Mouse (Mus musculus) lung, postnatal 0 days (tissue): ENCODE results near the gene Ranbp1. TPM values are rescaled to one million over a fixed set of nuclear protein-coding genes. Genes with fewer than 3 reads are reported as not detected.

Experiments
- ATAC-seq: fragments of 200-750 bp; cut with Nextera tagmentation; 2 replicates; pipeline ENCODE4 v1.8.0; 2017; ENCODE audit warnings: moderate library complexity
- DNase-seq: peaks from one replicate; pipeline ENCODE4 v3.0.0-alpha.2; 2016; ENCODE audit warnings: low spot score
- H3K27ac ChIP-seq: fragments of 300-500 bp; sonication (generic); 2 replicates; pipeline ENCODE4 v1.5.1; 2014; ENCODE audit warnings: antibody characterized with exemption, mild to moderate bottlenecking, low read length, mixed read lengths
- H3K27me3 ChIP-seq: fragments of 300-500 bp; sonication (generic); replicated peaks from 2 replicates; pipeline ENCODE4 v1.6.1; 2014; ENCODE audit warnings: low read length, mixed read lengths; ENCODE audit not compliant: insufficient read depth
- H3K36me3 ChIP-seq: fragments of 300-500 bp; sonication (generic); 2 replicates; pipeline ENCODE4 v1.6.1; 2014; ENCODE audit warnings: low read length, mixed read lengths; ENCODE audit not compliant: insufficient read depth
- H3K4me1 ChIP-seq: fragments of 300-500 bp; sonication (generic); 2 replicates; pipeline ENCODE4 v1.6.1; 2014; ENCODE audit warnings: antibody characterized with exemption, low read depth, low read length, mixed read lengths; ENCODE audit not compliant: insufficient read depth
- H3K4me2 ChIP-seq: fragments of 300-500 bp; sonication (generic); replicated peaks from 2 replicates; pipeline ENCODE4 v1.6.1; 2014; ENCODE audit warnings: low read depth, mild to moderate bottlenecking, low read length, moderate library complexity, mixed read lengths
- H3K4me3 ChIP-seq: fragments of 300-500 bp; sonication (generic); 2 replicates; pipeline ENCODE4 v1.5.1; 2014; ENCODE audit warnings: low read depth, low read length
- H3K9ac ChIP-seq: fragments of 300-500 bp; sonication (generic); replicated peaks from 2 replicates; pipeline ENCODE4 v1.6.1; 2014; ENCODE audit warnings: low read depth, mild to moderate bottlenecking
- H3K9me3 ChIP-seq: fragments of 300-500 bp; sonication (generic); 2 replicates; pipeline ENCODE4 v1.6.1; 2016; ENCODE audit warnings: low read length, mixed read lengths
- CTCF ChIP-seq: IDR thresholded peaks from 2 replicates; pipeline ENCODE4 v1.5.1; 2016; ENCODE audit warnings: antibody characterized with exemption, mild to moderate bottlenecking
- EP300 ChIP-seq: IDR thresholded peaks from 2 replicates; pipeline ENCODE4 v1.6.1; 2016; ENCODE audit warnings: antibody characterized with exemption, mild to moderate bottlenecking, control low read depth
- WGBS: fragments of 180-500 bp; shearing (Covaris S2); extraction: QIAGEN DNeasy Blood & Tissue Kit; methylation state at CpG from one replicate; pipeline ENCODE4 v1.1.7; 2014; 5-methylcytosine and 5-hydroxymethylcytosine counted together
- polyA plus RNA-seq: library from polyadenylated mRNA; unstranded; fragments of >200 nt; fragmentation: Nextera tagmentation; extraction: Ambion mirVana; gene quantifications from 2 replicates; pipeline ENCODE4 v1.2.1, GENCODE M21; 2015

The Ranbp1 gene
- polyA plus RNA-seq, 1 experiment from 2014 or later: 155 TPM

GRCm38 (mm10) chr16:18221543-18221898 lies 27.0 kb downstream of the Ranbp1 start:
- ATAC-seq (no peak), DNase-seq (no peak)
- 86% methylated on average over 10 of the region's 11 CpGs for WGBS

DNA sequence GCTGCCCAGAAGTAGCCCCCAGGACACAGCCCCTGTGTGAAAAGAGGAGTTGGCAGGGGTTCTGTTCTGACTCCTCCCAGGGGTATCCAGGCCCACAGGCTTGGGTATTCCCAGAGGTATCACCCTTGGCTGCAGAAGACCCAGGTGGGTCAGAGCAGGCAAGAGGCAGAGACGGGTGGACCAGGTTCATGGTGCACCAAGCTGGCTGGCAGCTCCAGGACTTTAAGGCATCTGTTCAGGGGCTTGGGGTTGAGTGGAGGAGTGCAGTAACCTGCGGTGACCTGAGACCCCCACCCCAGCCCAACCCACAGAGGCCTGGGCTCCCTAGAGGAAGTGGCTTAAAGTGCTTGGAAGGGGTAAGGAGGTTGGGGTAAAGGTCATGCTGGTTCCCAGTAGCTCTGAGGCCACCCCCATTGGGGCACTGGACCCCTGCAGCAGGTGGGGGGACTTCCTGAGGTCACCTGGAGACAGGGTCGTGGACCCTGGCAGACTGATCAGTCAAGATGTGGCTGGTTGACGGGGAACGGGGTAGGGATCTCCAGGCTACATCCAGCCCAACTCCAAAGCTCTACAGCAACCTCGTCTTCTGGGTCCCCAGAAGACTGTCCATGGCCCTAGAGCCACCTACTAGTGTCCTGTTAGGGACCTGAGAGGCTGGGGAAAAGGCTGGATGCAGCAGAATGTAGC lies 27.5 kb downstream of the Ranbp1 start:
- DNase-seq: no peak
- Histone ChIP-seq H3K27ac (no peak overlapping the region), H3K4me1 (no peaks in the 10 kb centered on the region), H3K4me2 (no peak overlapping the region), H3K4me3 (no peak overlapping the region), H3K36me3 (peaks cover 15% of the 10 kb centered on the region; the same call in 1 of the 2 replicates), H3K9me3 (no peaks in the 10 kb centered on the region), H3K27me3 (no peaks in the 10 kb centered on the region), H3K9ac (no peak overlapping the region)
- no peak for ATAC-seq
- WGBS: 83% methylated on average over 6 of the region's 6 CpGs
- TF ChIP-seq EP300: no peak

More at GRCm38 (mm10) chr16:18221543-18221898, 27.0 kb downstream of the Ranbp1 start:
- Histone ChIP-seq H3K36me3 (peaks cover 15% of the 10 kb centered on the region; the same call in 1 of the 2 replicates), H3K9me3 (no peaks in the 10 kb centered on the region), H3K27me3 (no peaks in the 10 kb centered on the region), H3K4me2 (no peak overlapping the region), H3K4me3 (no peak overlapping the region), H3K27ac (no peak overlapping the region), H3K9ac (no peak overlapping the region), H3K4me1 (no peaks in the 10 kb centered on the region)
- peak; percentile 30 for TF ChIP-seq CTCF
- TF ChIP-seq EP300: no peak

GRCm38 (mm10) chr16:18220001-18220400 lies 28.5 kb downstream of the Ranbp1 start:
- TF ChIP-seq CTCF (no peak), EP300 (no peak)
- WGBS: 23% methylated on average over 8 of the region's 8 CpGs
- ATAC-seq (peak; percentile 58), DNase-seq (peak; percentile 50)
- no peaks in the 10 kb centered on the region for H3K4me1 ChIP-seq
- no peak overlapping the region for H3K9ac ChIP-seq
- H3K4me3 ChIP-seq: no peak overlapping the region
- H3K27ac ChIP-seq: no peak overlapping the region
- H3K4me2 ChIP-seq: no peak overlapping the region
- H3K27me3 ChIP-seq: no peaks in the 10 kb centered on the region
- H3K36me3 ChIP-seq: peaks cover 15% of the 10 kb centered on the region; the same call in 1 of the 2 replicates
- no peaks in the 10 kb centered on the region for H3K9me3 ChIP-seq

GRCm38 (mm10) chr16:18218580-18218996 lies 29.9 kb downstream of the Ranbp1 start:
- no peak for ATAC-seq
- Histone ChIP-seq H3K27ac (no peak overlapping the region), H3K36me3 (0 out of 2 replicates have a peak, but pooled peaks cover 6% of the 10 kb centered on the region), H3K4me3 (no peak overlapping the region), H3K4me1 (no peaks in the 10 kb centered on the region), H3K27me3 (no peaks in the 10 kb centered on the region), H3K9me3 (no peaks in the 10 kb centered on the region), H3K9ac (no peak overlapping the region), H3K4me2 (no peak overlapping the region)
- 66% methylated on average over 9 of the region's 9 CpGs for WGBS
- no peak for DNase-seq
- no peak for TF ChIP-seq EP300
- no peak for TF ChIP-seq CTCF

- DNase-seq (no peak), ATAC-seq (no peak)
- Histone ChIP-seq H3K27ac (no peak within 1 kb of the TSS), H3K27me3 (no peaks in the 10 kb centered on the region), H3K9ac (no peak within 1 kb of the TSS), H3K4me1 (no peaks in the 10 kb centered on the region), H3K36me3 (no peaks in the 10 kb centered on the region), H3K4me3 (no peak within 1 kb of the TSS), H3K4me2 (no peak within 1 kb of the TSS), H3K9me3 (no peaks in the 10 kb centered on the region)
- TF ChIP-seq CTCF: no peak
- TF ChIP-seq EP300: no peak
- 89% methylated on average over 4 of the region's 4 CpGs for WGBS
Observed at GRCm38 (mm10) chr16:18217579-18217978, 31.0 kb downstream of the Ranbp1 start, which contains the start of gene Ccdc188. Ccdc188 (plus strand) TSS chr16:18217879.

- Histone ChIP-seq H3K4me3 (no peak overlapping the region), H3K9me3 (no peaks in the 10 kb centered on the region), H3K27me3 (no peaks in the 10 kb centered on the region), H3K4me2 (no peak overlapping the region), H3K27ac (no peak overlapping the region), H3K36me3 (no peaks in the 10 kb centered on the region), H3K4me1 (no peaks in the 10 kb centered on the region), H3K9ac (no peak overlapping the region)
- DNase-seq (peak; percentile 29), ATAC-seq (no peak)
- WGBS: 65% methylated on average over 7 of the region's 7 CpGs
- no peak for TF ChIP-seq CTCF
Observed at GRCm38 (mm10) chr16:18214858-18215257, 33.7 kb downstream of the Ranbp1 start.
